Mouse (Mus musculus) brain, adult 10 weeks (tissue): Measurements from ENCODE around the gene Trmt2b. TPM values are rescaled to one million over a fixed set of nuclear protein-coding genes. Genes with fewer than 3 reads are reported as not detected.

ENCODE experiments used
- polyA plus RNA-seq: library from polyadenylated mRNA; stranded (reverse); fragments of 350-450 nt; fragmentation: Illumina TruSeq; extraction: RNeasy Lipid Tissue Mini Kit (QIAGEN cat#74804); gene quantifications from one replicate; pipeline ENCODE4 v1.2.3, GENCODE M21; 2015; ENCODE audit warnings: low read depth, low replicate concordance

Gene Trmt2b
- 17.5 TPM for polyA plus RNA-seq

DNA sequence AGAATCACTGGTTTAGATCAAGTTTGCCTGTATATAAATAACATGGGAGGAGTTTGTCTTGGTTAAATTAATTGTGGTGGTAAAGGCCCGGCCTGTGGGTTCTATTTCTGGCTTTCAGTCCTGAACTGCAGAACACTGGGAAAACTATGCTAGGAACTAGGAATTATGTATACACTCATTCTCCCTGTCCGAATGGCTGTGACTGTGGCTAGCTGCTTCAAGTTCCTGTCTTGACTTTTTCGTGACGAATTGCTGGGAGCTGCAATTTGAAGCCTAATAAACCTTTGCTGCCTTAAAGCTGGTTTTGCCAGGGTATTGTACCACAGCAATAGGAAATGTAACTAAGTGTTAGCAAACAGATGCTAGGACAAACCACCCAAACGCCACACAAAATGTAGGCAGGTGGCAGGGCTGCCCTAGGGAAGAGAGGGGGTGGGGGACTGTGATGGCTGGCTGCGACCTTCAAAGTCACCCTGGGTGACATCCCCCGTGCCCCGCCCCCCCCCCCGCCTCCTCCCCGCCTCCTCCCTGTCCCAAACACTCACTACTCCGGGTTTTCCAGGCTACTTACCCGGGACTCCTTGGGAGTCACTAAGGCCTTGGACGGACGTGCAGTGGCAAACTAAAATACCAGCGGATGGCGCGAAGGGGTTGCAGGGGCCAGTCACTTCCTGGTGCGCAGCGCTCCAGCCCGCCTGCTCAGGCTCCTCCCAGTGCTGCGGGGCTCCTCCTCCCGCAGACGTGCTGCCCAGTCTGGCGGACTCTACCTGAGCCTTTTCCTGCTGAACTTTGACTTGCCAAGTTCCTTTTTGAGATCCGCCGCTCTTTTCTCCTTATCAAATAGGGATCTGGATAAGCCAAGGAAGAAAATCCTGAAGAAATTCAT is at the start of gene Trmt2b:
Trmt2b (minus strand) TSS at position 710 of the 886 bp plus-strand sequence.

GRCm38 (mm10) chrX:134307534-134308274 is 30.9 kb upstream of the Trmt2b start, which contains the start of gene Cenpi:
Gene Cenpi, plus strand, starts transcription at chrX:134308084.

GRCm38 (mm10) chrX:134221856-134222255 is 54.9 kb downstream of the Trmt2b start, which contains the start of gene Nox1:
Gene Nox1, minus strand, starts transcription at chrX:134221956.

DNA sequence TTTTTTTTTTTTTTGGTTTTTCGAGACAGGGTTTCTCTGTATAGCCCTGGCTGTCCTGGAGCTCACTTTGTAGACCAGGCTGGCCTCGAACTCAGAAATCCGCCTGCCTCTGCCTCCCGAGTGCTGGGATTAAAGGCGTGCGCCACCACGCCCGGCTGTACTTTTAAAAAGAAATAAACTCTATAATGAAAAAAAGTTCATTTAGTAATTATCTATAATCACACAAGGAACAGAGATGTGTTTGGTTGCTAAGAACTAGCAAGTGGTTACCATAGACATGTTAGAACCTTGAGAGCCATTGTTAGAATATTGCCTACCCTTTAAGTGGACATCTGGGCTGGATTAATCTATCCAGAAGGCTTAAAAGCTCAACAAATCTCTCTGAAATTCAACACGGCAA is 89.6 kb downstream of the Trmt2b start, which contains the start of gene Arl13a:
Arl13a (plus strand) TSS at position 301 of the 400 bp plus-strand sequence.

Other genes with a start within 250 kb of the Trmt2b start
- gene Cstf2, start 217.8 kb downstream of the Trmt2b start, polyA plus RNA-seq: 87.4 TPM
- 1.2 TPM for gene Xkrx, start 114.9 kb downstream of the Trmt2b start, polyA plus RNA-seq
- gene Arl13a, start 89.5 kb downstream of the Trmt2b start, polyA plus RNA-seq: not detected
- not detected for gene Nox1, start 55.0 kb downstream of the Trmt2b start, polyA plus RNA-seq
- 80.0 TPM for gene Tmem35a, start 18.2 kb upstream of the Trmt2b start, polyA plus RNA-seq
- gene Cenpi, start 31.1 kb upstream of the Trmt2b start, polyA plus RNA-seq: 0.34 TPM
- gene Drp2, start 127.6 kb upstream of the Trmt2b start, polyA plus RNA-seq: 31.7 TPM
- gene Taf7l, start 199.5 kb upstream of the Trmt2b start, polyA plus RNA-seq: not detected